Mouse (Mus musculus) neural tube, embryonic 12.5 days (tissue): Measurements from ENCODE around the gene Gm17268. TPM values are rescaled to one million over a fixed set of nuclear protein-coding genes. Genes with fewer than 3 reads are reported as not detected.

ENCODE experiments used
- ATAC-seq: fragments of 200-750 bp; cut with Nextera tagmentation; 2 replicates; pipeline ENCODE4 v1.8.0; 2017; ENCODE audit warnings: low read depth, mild to moderate bottlenecking, moderate TSS enrichment, moderate library complexity; ENCODE audit not compliant: low FRiP score
- H3K27ac ChIP-seq: fragments of 300-500 bp; sonication (generic); 2 replicates; pipeline ENCODE4 v1.5.1; 2016
- H3K27me3 ChIP-seq: fragments of 300-500 bp; sonication (generic); replicated peaks from 2 replicates; pipeline ENCODE4 v1.6.1; 2016; ENCODE audit warnings: mild to moderate bottlenecking
- H3K36me3 ChIP-seq: fragments of 300-500 bp; sonication (generic); 2 replicates; pipeline ENCODE4 v1.6.1; 2016; ENCODE audit warnings: mild to moderate bottlenecking
- H3K4me1 ChIP-seq: fragments of 300-500 bp; sonication (generic); 2 replicates; pipeline ENCODE4 v1.6.1; 2016
- H3K4me2 ChIP-seq: fragments of 300-500 bp; sonication (generic); replicated peaks from 2 replicates; pipeline ENCODE4 v1.6.1; 2016; ENCODE audit warnings: mild to moderate bottlenecking
- H3K4me3 ChIP-seq: fragments of 300-500 bp; sonication (generic); 2 replicates; pipeline ENCODE4 v1.5.1; 2016
- H3K9ac ChIP-seq: fragments of 300-500 bp; sonication (generic); 2 replicates; pipeline ENCODE4 v1.6.1; 2016; ENCODE audit warnings: mild to moderate bottlenecking
- H3K9me3 ChIP-seq: fragments of 300-500 bp; sonication (generic); 2 replicates; pipeline ENCODE4 v1.6.1; 2016; ENCODE audit warnings: mild to moderate bottlenecking
- WGBS: fragments of 180-500 bp; shearing (Covaris S2); methylation state at CpG from one replicate; pipeline ENCODE4 v1.1.7; 2016; 5-methylcytosine and 5-hydroxymethylcytosine counted together
- polyA plus RNA-seq: library from polyadenylated mRNA; unstranded; fragments of >200 nt; fragmentation: Nextera tagmentation; extraction: Ambion mirVana; gene quantifications from 2 replicates; pipeline ENCODE4 v1.2.1, GENCODE M21; 2016

The Gm17268 gene
- polyA plus RNA-seq, 1 experiment from 2014 or later, result not detected

DNA sequence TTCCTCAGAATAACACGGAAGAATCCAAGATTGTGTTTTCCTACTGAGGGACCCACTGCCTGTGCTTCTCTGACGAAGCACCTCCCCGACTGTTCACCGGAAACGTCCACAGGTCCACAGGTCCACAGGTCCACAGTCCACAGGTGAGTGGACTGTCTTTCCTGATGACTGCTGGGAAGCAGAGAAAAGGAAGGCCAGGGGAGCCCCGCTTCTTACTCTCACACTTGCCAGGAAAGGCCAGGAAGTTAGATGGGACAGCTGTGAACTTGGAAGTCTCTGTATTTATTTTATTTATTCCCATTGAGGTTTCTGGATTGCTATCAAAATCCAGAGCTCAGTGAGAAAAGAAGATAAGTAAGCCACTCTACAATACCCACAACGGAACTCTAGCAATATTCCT lies 15.5 kb upstream of the Gm17268 start:
- Histone ChIP-seq H3K4me2 (no peak overlapping the region), H3K27ac (no peak overlapping the region), H3K27me3 (no peaks in the 10 kb centered on the region), H3K4me3 (no peak overlapping the region), H3K4me1 (no peaks in the 10 kb centered on the region), H3K9me3 (no peaks in the 10 kb centered on the region), H3K36me3 (no peaks in the 10 kb centered on the region), H3K9ac (no peak overlapping the region)
- ATAC-seq, result no peak
- 92% methylated on average over 7 of the region's 7 CpGs for WGBS

GRCm38 (mm10) chr11:82047746-82048415 lies 9.5 kb upstream of the Gm17268 start:
- H3K27me3 ChIP-seq, result no peaks in the 10 kb centered on the region
- no peaks in the 10 kb centered on the region for H3K36me3 ChIP-seq
- ATAC-seq, result no peak
- 44% methylated on average over 6 of the region's 6 CpGs for WGBS
- H3K9ac ChIP-seq, result no peak overlapping the region
- H3K4me3 ChIP-seq, result no peak overlapping the region
- H3K4me1 ChIP-seq, result no peaks in the 10 kb centered on the region
- no peak overlapping the region for H3K4me2 ChIP-seq
- H3K9me3 ChIP-seq, result no peaks in the 10 kb centered on the region
- no peak overlapping the region for H3K27ac ChIP-seq

DNA sequence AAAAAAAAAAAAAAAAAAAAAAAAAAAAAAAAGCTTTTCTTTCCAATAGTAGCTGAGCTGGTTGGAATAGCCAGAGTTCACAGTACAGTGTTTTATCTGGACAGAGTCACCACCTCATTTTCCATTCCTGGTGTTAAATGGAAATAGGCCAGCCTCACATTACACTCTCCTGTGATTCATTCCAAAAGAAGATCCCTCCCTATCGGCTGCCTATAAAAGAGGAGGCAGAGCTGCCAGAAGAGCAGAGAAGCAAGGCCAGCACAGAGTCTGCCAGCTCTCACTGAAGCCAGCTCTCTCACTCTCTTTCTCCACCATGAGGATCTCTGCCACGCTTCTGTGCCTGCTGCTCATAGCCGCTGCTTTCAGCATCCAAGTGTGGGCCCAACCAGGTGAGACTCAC lies 7.1 kb upstream of the Gm17268 start, which contains the start of gene Ccl7:
Ccl7 (plus strand) TSS at position 242 of the 400 bp plus-strand sequence.
- Histone ChIP-seq H3K36me3 (no peaks in the 10 kb centered on the region), H3K9ac (no peak within 1 kb of the TSS), H3K4me2 (no peak within 1 kb of the TSS), H3K27ac (no peak within 1 kb of the TSS), H3K9me3 (no peaks in the 10 kb centered on the region), H3K4me1 (no peaks in the 10 kb centered on the region), H3K27me3 (no peaks in the 10 kb centered on the region), H3K4me3 (no peak within 1 kb of the TSS)
- no peak for ATAC-seq
- whole genome bisulfite sequencing, result 82% methylated on average over 3 of the region's 3 CpGs

- H3K4me3 ChIP-seq, result no peak overlapping the region
- no peak overlapping the region for H3K9ac ChIP-seq
- no peak overlapping the region for H3K27ac ChIP-seq
- no peaks in the 10 kb centered on the region for H3K4me1 ChIP-seq
- no peaks in the 10 kb centered on the region for H3K9me3 ChIP-seq
- WGBS, result 93% methylated on average over 4 of the region's 4 CpGs
- no peak for ATAC-seq
- H3K27me3 ChIP-seq, result no peaks in the 10 kb centered on the region
- no peak overlapping the region for H3K4me2 ChIP-seq
- H3K36me3 ChIP-seq, result no peaks in the 10 kb centered on the region
These were observed 3.3 kb upstream of the Gm17268 start for GRCm38 (mm10) chr11:82041671-82042080.

GRCm38 (mm10) chr11:82039132-82039660 lies 834 bp upstream of the Gm17268 start:
- H3K4me3 ChIP-seq, result no peak overlapping the region
- no peak for ATAC-seq
- H3K4me1 ChIP-seq, result no peaks in the 10 kb centered on the region
- H3K9me3 ChIP-seq, result no peaks in the 10 kb centered on the region
- 34% methylated on average over 3 of the region's 3 CpGs for WGBS
- no peak overlapping the region for H3K9ac ChIP-seq
- no peak overlapping the region for H3K4me2 ChIP-seq
- no peaks in the 10 kb centered on the region for H3K27me3 ChIP-seq
- H3K36me3 ChIP-seq, result no peaks in the 10 kb centered on the region
- no peak overlapping the region for H3K27ac ChIP-seq

DNA sequence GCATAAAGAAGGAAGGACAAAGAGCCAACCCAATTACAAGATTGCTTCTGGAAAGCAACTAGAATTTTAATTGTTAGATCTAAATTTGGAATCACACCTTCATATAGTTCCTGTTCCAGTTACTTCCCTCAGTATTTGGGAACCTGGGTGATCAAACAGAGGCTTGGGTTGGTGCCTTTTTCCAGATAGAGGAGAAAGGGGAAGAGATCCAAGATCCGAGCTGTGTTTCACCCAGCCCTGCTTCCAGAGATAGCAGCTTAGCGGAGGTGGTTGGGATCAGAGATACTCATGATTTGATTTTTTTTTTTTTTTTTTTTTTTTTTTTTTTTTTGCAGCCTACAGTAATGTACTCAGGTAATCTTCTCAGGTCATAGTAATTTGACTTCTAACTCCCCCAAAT lies 2.5 kb downstream of the Gm17268 start:
- whole genome bisulfite sequencing, result 88% methylated on average over 2 of the region's 2 CpGs
- no peak for ATAC-seq
- Histone ChIP-seq H3K4me3 (no peak overlapping the region), H3K9me3 (no peaks in the 10 kb centered on the region), H3K9ac (no peak overlapping the region), H3K36me3 (no peaks in the 10 kb centered on the region), H3K4me1 (no peaks in the 10 kb centered on the region), H3K4me2 (no peak overlapping the region), H3K27ac (no peak overlapping the region), H3K27me3 (no peaks in the 10 kb centered on the region)

DNA sequence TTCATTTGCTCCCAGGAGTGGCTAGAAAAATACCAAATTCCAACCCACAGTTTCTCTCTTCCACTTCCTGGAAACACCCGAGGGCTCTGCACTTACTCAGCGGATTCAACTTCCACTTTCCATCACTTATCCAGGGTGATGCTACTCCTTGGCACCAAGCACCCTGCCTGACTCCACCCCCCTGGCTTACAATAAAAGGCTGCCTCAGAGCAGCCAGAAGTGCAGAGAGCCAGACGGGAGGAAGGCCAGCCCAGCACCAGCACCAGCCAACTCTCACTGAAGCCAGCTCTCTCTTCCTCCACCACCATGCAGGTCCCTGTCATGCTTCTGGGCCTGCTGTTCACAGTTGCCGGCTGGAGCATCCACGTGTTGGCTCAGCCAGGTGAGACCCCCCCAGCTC lies 3.0 kb downstream of the Gm17268 start, which contains the start of gene Ccl2:
Ccl2 (plus strand) TSS at position 216 of the 400 bp plus-strand sequence.
- Histone ChIP-seq H3K9me3 (no peaks in the 10 kb centered on the region), H3K4me1 (no peaks in the 10 kb centered on the region), H3K4me2 (no peak within 1 kb of the TSS), H3K27ac (no peak within 1 kb of the TSS), H3K9ac (no peak within 1 kb of the TSS), H3K4me3 (no peak within 1 kb of the TSS), H3K27me3 (no peaks in the 10 kb centered on the region), H3K36me3 (no peaks in the 10 kb centered on the region)
- 43% methylated on average over 5 of the region's 5 CpGs for WGBS
- ATAC-seq, result no peak

DNA sequence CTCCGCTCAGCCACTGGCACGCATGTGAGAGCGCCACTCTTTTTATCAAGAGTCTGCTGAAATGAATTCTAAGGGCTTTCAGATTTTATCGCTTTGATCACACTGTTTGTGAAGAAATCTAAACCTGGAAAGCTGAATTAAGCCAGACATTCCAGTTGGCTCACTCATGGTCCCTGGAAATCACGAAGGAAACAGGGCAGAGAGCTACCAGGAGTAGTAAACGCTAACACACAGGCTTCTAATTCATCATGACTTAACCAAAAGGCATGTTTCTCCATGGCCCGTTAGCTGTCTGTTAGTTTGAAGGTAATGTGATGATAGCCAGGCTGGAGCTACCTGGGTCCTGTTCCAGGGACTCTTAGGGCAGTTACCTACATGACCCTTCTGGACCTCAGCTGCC lies 3.9 kb downstream of the Gm17268 start:
- no peak for ATAC-seq
- Histone ChIP-seq H3K27me3 (no peaks in the 10 kb centered on the region), H3K36me3 (no peaks in the 10 kb centered on the region), H3K4me3 (no peak overlapping the region), H3K9me3 (no peaks in the 10 kb centered on the region), H3K27ac (no peak overlapping the region), H3K4me1 (no peaks in the 10 kb centered on the region), H3K4me2 (no peak overlapping the region), H3K9ac (no peak overlapping the region)
- 87% methylated on average over 7 of the region's 7 CpGs for WGBS

GRCm38 (mm10) chr11:82032678-82033344 lies 5.6 kb downstream of the Gm17268 start:
- H3K36me3 ChIP-seq, result no peaks in the 10 kb centered on the region
- 42% methylated on average over 8 of the region's 8 CpGs for WGBS
- no peaks in the 10 kb centered on the region for H3K4me1 ChIP-seq
- no peak overlapping the region for H3K4me2 ChIP-seq
- H3K27ac ChIP-seq, result no peak overlapping the region
- no peaks in the 10 kb centered on the region for H3K9me3 ChIP-seq
- no peak overlapping the region for H3K9ac ChIP-seq
- no peaks in the 10 kb centered on the region for H3K27me3 ChIP-seq
- ATAC-seq, result no peak
- no peak overlapping the region for H3K4me3 ChIP-seq

- H3K4me3 ChIP-seq, result no peak overlapping the region
- no peak for ATAC-seq
- no peak overlapping the region for H3K9ac ChIP-seq
- H3K27me3 ChIP-seq, result no peaks in the 10 kb centered on the region
- no peak overlapping the region for H3K27ac ChIP-seq
- H3K9me3 ChIP-seq, result no peaks in the 10 kb centered on the region
- H3K4me1 ChIP-seq, result no peaks in the 10 kb centered on the region
- H3K36me3 ChIP-seq, result no peaks in the 10 kb centered on the region
- H3K4me2 ChIP-seq, result no peak overlapping the region
These were observed 6.2 kb downstream of the Gm17268 start for GRCm38 (mm10) chr11:82032136-82032535.

DNA sequence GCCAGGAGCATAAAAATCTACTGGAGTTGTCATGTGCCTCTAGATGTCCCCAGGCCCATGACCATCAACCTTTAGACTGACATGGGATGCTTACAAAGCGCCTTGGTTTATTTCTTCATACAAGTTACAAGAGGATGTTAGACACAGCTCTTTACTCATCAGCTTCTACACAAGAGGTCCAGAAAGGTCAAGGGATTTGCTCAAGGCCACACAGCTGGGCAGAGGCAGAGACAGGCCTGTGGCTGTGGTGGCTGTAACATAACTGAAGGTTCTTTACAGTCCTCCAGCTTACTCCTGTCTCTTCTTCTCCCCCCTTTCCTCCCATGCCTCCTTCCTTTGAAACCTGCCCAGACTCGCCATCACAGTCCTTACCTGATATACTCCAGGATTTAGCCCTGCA lies 8.2 kb downstream of the Gm17268 start:
- no peak overlapping the region for H3K4me2 ChIP-seq
- no peak for ATAC-seq
- no peaks in the 10 kb centered on the region for H3K9me3 ChIP-seq
- no peak overlapping the region for H3K4me3 ChIP-seq
- no peak overlapping the region for H3K27ac ChIP-seq
- no peak overlapping the region for H3K9ac ChIP-seq
- 76% methylated on average over 2 of the region's 2 CpGs for WGBS
- no peaks in the 10 kb centered on the region for H3K4me1 ChIP-seq
- no peaks in the 10 kb centered on the region for H3K27me3 ChIP-seq
- no peaks in the 10 kb centered on the region for H3K36me3 ChIP-seq

DNA sequence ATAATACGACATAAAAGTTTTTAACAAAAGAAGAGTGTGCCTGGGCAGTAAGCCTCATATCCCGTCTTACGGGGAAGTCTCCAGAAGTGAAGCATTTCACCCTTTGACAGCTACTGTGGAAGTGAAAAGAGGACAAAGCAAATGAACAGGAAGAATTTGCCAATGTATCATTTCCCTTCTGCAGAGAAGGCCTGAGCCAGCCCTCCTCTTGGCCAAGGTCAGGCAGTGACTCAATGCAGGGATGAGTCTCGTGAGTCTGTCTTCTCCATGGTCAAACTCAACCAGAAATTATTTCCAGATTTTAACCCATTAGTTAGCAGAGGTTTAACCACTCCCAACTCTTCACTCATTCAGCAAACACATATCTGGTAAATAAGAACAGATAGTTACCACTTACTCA lies 14.6 kb downstream of the Gm17268 start:
- Histone ChIP-seq H3K27me3 (no peaks in the 10 kb centered on the region), H3K9ac (no peak overlapping the region), H3K27ac (no peak overlapping the region), H3K9me3 (no peaks in the 10 kb centered on the region), H3K36me3 (no peaks in the 10 kb centered on the region), H3K4me3 (no peak overlapping the region), H3K4me2 (no peak overlapping the region), H3K4me1 (no peaks in the 10 kb centered on the region)
- WGBS, result 84% methylated on average over 4 of the region's 4 CpGs
- ATAC-seq, result no peak
